Mouse (Mus musculus): ENCODE measurements around the gene Prkag2. TPM values are rescaled to one million over a fixed set of nuclear protein-coding genes. Genes with fewer than 3 reads are reported as not detected.

Gene Prkag2
- polyA plus RNA-seq, 1 experiment from 2014 or later = 52.2 TPM

DNA sequence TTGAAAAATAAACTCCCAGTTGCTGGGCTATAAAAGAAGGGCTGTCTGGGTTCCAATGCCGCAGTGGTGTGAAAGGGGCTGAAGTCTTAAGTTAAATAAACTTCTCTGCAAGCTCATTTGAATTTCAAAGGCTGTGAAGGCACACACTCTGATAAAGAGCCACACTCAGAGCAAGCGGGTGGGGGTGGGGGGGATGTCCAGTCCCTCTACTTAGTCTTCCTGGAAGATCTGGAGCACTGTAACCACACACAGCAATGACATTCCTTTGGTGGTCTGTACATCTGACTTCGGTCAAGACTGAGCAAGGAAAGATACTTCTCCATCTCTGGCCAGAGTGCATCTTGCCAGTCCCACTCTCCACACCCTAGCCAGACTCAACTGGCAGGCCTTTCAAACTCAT, 91.5 kb downstream of the Prkag2 start:
- 40% methylated on average over 3 of the region's 3 CpGs for WGBS
- Histone ChIP-seq H3K4me3 (replicated peaks) (no peak overlapping the region), H3K9me3 (no peaks in the 10 kb centered on the region), H3K4me2 (replicated peaks) (no peak overlapping the region), H3K4me1 (replicated peaks) (peaks cover 31% of the 10 kb centered on the region), H3K27me3 (replicated peaks) (no peaks in the 10 kb centered on the region), H3K36me3 (no peaks in the 10 kb centered on the region), H3K27ac (no peak overlapping the region), H3K9ac (no peak overlapping the region)
- no peak for ATAC-seq

DNA sequence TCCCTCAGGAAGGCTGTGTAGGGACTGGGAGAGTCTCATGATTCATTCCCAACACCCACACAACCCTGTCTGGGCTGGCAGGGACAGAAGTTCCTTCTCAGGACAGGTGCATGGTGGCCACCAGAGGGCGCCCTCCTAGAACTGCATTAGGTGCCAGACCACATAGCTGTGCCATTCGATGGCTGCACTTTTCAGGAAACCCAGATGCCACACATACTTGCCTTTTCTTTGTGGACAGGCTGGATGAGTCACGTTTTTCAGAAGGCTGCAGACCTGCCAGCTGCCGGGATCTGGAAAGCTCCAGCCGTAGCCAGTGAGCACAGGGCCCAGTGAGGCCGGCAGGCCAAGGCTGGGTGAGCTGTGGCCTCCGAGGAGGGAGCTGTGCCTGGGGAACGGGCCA, 93.6 kb downstream of the Prkag2 start:
- Histone ChIP-seq H3K27me3 (replicated peaks) (no peaks in the 10 kb centered on the region), H3K4me2 (replicated peaks) (no peak overlapping the region), H3K4me3 (replicated peaks) (no peak overlapping the region), H3K9ac (no peak overlapping the region), H3K27ac (no peak overlapping the region), H3K4me1 (replicated peaks) (peaks cover 32% of the 10 kb centered on the region), H3K9me3 (no peaks in the 10 kb centered on the region), H3K36me3 (no peaks in the 10 kb centered on the region)
- WGBS = 33% methylated on average over 8 of the region's 8 CpGs
- ATAC-seq = peak; percentile 46

GRCm38 (mm10) chr5:25005532-25006129, 94.8 kb downstream of the Prkag2 start:
- peak; percentile 81 for ATAC-seq
- Histone ChIP-seq H3K27ac (peak overlapping the region; percentile 49), H3K4me1 (replicated peaks) (peaks cover 36% of the 10 kb centered on the region), H3K4me3 (replicated peaks) (no peak overlapping the region), H3K9ac (no peak overlapping the region), H3K4me2 (replicated peaks) (0 out of 2 replicates have a peak overlapping the region, but pooled peaks have one; percentile 0), H3K27me3 (replicated peaks) (no peaks in the 10 kb centered on the region), H3K36me3 (no peaks in the 10 kb centered on the region), H3K9me3 (no peaks in the 10 kb centered on the region)
- WGBS = 19% methylated on average over 6 of the region's 6 CpGs

DNA sequence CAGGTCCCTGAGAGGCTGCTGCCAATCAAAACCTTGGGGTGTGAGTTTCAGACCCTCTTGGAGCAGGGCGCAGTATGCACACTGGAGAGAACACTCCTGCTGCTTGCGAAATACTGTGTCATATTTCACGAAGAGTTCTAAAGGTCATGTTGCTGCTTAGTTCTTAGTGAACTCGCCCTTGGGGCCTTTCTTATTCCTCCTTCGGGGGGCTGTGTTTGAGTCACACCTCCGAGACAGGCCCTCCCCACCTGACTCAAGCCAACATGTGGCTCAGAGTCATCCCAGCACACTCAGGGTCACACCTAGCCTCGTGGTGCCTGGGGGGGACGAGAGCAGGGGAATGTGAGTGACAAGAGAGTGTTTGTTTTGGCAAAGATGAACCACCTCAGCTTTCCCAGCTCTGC, 99.0 kb downstream of the Prkag2 start:
- H3K4me2 ChIP-seq (replicated peaks) = no peak overlapping the region
- no peaks in the 10 kb centered on the region for H3K36me3 ChIP-seq
- no peaks in the 10 kb centered on the region for H3K27me3 ChIP-seq (replicated peaks)
- no peaks in the 10 kb centered on the region for H3K9me3 ChIP-seq
- ATAC-seq = peak; percentile 83
- no peak overlapping the region for H3K9ac ChIP-seq
- peak overlapping the region; percentile 64 for H3K27ac ChIP-seq
- peaks cover 21% of the 10 kb centered on the region for H3K4me1 ChIP-seq (replicated peaks)
- WGBS = 28% methylated on average over 8 of the region's 8 CpGs
- H3K4me3 ChIP-seq (replicated peaks) = no peak overlapping the region

DNA sequence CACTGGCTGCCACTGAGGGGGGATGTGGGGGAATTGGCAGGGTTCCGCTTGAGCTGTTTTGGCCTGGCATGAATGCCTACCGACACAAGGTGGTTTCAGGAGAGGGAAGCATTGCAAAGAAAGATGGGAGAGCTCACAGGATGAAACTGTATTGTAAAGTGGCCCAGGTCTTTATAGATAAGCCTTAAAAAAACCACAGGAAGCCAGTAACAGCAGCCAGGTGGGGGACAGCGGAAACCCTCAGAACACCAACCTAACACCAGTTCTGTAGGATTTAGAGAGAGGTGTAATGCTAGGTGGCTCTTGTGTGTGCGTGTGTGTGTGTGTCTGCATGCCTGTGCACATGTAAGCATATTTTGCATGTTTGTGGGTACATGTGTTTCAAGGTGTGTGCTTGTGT, 101.1 kb downstream of the Prkag2 start:
- Histone ChIP-seq H3K4me3 (replicated peaks) (no peak overlapping the region), H3K9ac (no peak overlapping the region), H3K4me1 (replicated peaks) (peaks cover 20% of the 10 kb centered on the region), H3K27ac (no peak overlapping the region), H3K4me2 (replicated peaks) (no peak overlapping the region), H3K36me3 (no peaks in the 10 kb centered on the region), H3K9me3 (no peaks in the 10 kb centered on the region), H3K27me3 (replicated peaks) (no peaks in the 10 kb centered on the region)
- no peak for ATAC-seq
- 88% methylated on average over 4 of the region's 4 CpGs for WGBS

- no peaks in the 10 kb centered on the region for H3K27me3 ChIP-seq (replicated peaks)
- peaks cover 17% of the 10 kb centered on the region for H3K4me1 ChIP-seq (replicated peaks)
- peak overlapping the region; percentile 18; the same call in 1 of the 2 replicates for H3K27ac ChIP-seq
- no peaks in the 10 kb centered on the region for H3K36me3 ChIP-seq
- no peaks in the 10 kb centered on the region for H3K9me3 ChIP-seq
- H3K4me2 ChIP-seq (replicated peaks) = peak overlapping the region; percentile 56
- WGBS = 21% methylated on average over 13 of the region's 13 CpGs
- peak overlapping the region; percentile 24; the same call in 1 of the 2 replicates for H3K9ac ChIP-seq
- ATAC-seq = peak; percentile 81
- H3K4me3 ChIP-seq (replicated peaks) = peak overlapping the region; percentile 23
Observed at GRCm38 (mm10) chr5:24995576-24996100, 104.8 kb downstream of the Prkag2 start.

GRCm38 (mm10) chr5:24993190-24993589, 107.3 kb downstream of the Prkag2 start:
- no peaks in the 10 kb centered on the region for H3K36me3 ChIP-seq
- no peak overlapping the region for H3K4me3 ChIP-seq (replicated peaks)
- WGBS = 56% methylated on average over 3 of the region's 3 CpGs

DNA sequence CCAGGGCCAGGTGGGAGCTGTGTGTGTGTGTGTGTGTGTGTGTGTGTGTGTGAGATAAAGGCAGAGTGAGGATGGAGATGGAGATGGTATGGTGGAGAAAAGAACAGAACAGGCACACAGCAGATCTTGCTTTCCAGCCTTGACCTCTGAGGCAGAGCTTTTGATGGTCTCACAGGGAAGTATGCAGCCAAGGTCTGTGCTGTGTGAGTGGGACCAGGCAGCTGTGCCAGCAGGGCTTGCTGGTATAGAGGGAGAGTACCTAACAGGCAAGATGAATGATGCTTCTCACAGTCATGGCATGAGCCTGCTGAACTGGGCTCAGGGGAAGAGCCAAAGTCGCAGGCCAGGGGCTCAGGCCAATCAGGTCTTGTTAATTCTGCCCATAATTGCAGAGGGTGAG, 108.9 kb downstream of the Prkag2 start:
- no peaks in the 10 kb centered on the region for H3K9me3 ChIP-seq
- 84% methylated on average over 1 of the region's 1 CpGs for WGBS
- no peak overlapping the region for H3K9ac ChIP-seq
- no peak for ATAC-seq
- no peak overlapping the region for H3K4me3 ChIP-seq (replicated peaks)
- H3K4me2 ChIP-seq (replicated peaks) = no peak overlapping the region
- no peaks in the 10 kb centered on the region for H3K27me3 ChIP-seq (replicated peaks)
- H3K4me1 ChIP-seq (replicated peaks) = peaks cover 21% of the 10 kb centered on the region
- H3K36me3 ChIP-seq = no peaks in the 10 kb centered on the region
- H3K27ac ChIP-seq = no peak overlapping the region

More at GRCm38 (mm10) chr5:24993190-24993589, 107.3 kb downstream of the Prkag2 start:
- H3K27ac ChIP-seq = no peak overlapping the region
- no peak for ATAC-seq
- H3K27me3 ChIP-seq (replicated peaks) = no peaks in the 10 kb centered on the region
- peaks cover 21% of the 10 kb centered on the region for H3K4me1 ChIP-seq (replicated peaks)
- H3K4me2 ChIP-seq (replicated peaks) = no peak overlapping the region
- no peaks in the 10 kb centered on the region for H3K9me3 ChIP-seq
- no peak overlapping the region for H3K9ac ChIP-seq

DNA sequence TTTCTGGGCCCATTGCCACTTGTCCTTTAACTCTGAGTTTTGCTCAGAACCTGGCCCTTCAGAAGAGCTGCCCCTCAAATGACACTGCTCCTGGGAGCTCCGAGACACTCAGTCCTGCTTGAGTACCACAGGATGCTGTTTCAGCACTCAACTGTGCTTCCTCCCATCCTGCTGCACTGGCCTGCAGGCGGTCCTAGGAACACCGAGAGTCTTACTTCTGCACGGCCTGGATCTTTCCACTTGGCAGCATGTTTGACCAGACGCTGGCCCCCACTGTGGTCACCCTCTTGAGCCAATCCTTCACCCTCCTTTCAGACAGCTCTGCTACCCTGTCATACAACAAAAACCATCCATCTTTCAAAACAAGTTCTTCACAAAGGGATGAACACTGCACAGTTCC, 110.0 kb downstream of the Prkag2 start:
- H3K27me3 ChIP-seq (replicated peaks) = no peaks in the 10 kb centered on the region
- no peaks in the 10 kb centered on the region for H3K36me3 ChIP-seq
- H3K4me2 ChIP-seq (replicated peaks) = no peak overlapping the region
- H3K4me3 ChIP-seq (replicated peaks) = no peak overlapping the region
- no peak for ATAC-seq
- H3K9me3 ChIP-seq = no peaks in the 10 kb centered on the region
- H3K4me1 ChIP-seq (replicated peaks) = peaks cover 22% of the 10 kb centered on the region
- H3K9ac ChIP-seq = no peak overlapping the region
- WGBS = 79% methylated on average over 5 of the region's 5 CpGs
- H3K27ac ChIP-seq = no peak overlapping the region

DNA sequence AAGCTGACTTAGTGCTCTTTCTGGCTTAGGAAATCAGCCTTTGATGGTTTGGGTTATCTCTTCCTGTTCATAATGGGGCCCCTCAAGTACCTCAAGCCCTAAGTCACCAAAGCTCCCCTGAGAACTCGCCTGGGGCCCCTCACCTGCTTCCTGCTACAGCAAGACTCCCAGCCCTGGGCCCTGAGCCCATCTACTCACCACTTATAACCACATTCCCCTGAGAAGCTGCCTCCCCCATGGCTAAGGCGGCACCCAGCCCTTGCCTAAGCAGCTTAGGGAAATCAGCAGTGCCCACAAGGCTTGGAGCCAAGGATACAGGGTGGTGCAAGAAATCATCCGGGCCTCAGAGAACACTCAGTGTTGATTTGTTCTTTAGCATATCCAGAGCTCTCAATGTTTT, 110.8 kb downstream of the Prkag2 start:
- H3K9me3 ChIP-seq = no peaks in the 10 kb centered on the region
- no peak for ATAC-seq
- no peaks in the 10 kb centered on the region for H3K36me3 ChIP-seq
- no peak overlapping the region; the same call in 1 of the 2 replicates for H3K9ac ChIP-seq
- WGBS = 44% methylated on average over 3 of the region's 3 CpGs
- H3K27me3 ChIP-seq (replicated peaks) = no peaks in the 10 kb centered on the region
- no peak overlapping the region for H3K4me3 ChIP-seq (replicated peaks)
- no peak overlapping the region; the same call in 1 of the 2 replicates for H3K27ac ChIP-seq
- H3K4me1 ChIP-seq (replicated peaks) = peaks cover 21% of the 10 kb centered on the region
- peak overlapping the region; percentile 19; the same call in 1 of the 2 replicates for H3K4me2 ChIP-seq (replicated peaks)

- Histone ChIP-seq H3K4me2 (replicated peaks) (no peak overlapping the region), H3K4me3 (replicated peaks) (no peak overlapping the region), H3K9ac (no peak overlapping the region), H3K4me1 (replicated peaks) (peaks cover 23% of the 10 kb centered on the region), H3K27me3 (replicated peaks) (no peaks in the 10 kb centered on the region), H3K9me3 (no peaks in the 10 kb centered on the region), H3K36me3 (no peaks in the 10 kb centered on the region), H3K27ac (no peak overlapping the region)
- ATAC-seq = no peak
- 48% methylated on average over 2 of the region's 2 CpGs for WGBS
Observed at GRCm38 (mm10) chr5:24986956-24987355, 113.5 kb downstream of the Prkag2 start.

DNA sequence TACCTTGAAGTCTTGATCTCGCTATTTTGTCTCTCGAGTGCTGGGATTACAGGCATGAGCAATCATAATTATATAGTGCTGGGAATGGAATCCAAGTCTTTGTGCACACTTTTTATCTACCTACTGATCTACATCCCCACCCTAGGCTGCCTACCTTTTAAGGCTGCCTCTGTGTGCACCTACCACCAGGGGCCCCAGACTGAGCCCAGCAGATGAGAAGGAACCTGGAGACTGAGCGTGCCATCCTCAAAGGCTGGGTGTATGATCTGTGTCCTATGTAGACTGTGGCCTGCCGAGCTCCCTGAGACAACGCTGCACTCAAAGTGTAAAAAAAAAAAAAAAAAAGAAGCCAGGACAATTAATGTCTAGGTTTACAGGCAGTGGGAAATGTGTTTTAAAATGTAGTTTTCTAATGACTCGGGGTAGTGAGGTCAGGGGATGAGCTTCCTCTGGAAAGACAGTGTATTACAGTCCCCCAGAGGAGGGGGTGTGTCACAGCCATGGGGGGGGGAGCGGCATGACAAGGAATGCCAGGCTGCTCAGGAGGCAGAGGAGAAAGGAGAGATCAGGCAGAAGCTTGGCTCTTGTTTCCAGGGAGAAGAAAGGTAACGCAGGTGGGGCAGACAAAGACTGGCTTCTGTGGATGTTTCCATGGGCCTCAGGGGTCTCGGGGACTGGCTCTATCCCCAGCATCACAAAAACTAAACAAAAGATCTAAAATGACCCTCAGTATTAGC, 114.1 kb downstream of the Prkag2 start:
- no peak overlapping the region for H3K4me2 ChIP-seq (replicated peaks)
- H3K36me3 ChIP-seq = no peaks in the 10 kb centered on the region
- peak overlapping the region; percentile 34; the same call in 1 of the 2 replicates for H3K27ac ChIP-seq
- no peak overlapping the region for H3K9ac ChIP-seq
- no peak for ATAC-seq
- peaks cover 23% of the 10 kb centered on the region for H3K4me1 ChIP-seq (replicated peaks)
- 64% methylated on average over 9 of the region's 9 CpGs for WGBS
- H3K4me3 ChIP-seq (replicated peaks) = no peak overlapping the region
- no peaks in the 10 kb centered on the region for H3K27me3 ChIP-seq (replicated peaks)
- no peaks in the 10 kb centered on the region for H3K9me3 ChIP-seq
